Comparison of ENCODE assay signal across 1 mouse cellular context in the genomic region with DNA sequence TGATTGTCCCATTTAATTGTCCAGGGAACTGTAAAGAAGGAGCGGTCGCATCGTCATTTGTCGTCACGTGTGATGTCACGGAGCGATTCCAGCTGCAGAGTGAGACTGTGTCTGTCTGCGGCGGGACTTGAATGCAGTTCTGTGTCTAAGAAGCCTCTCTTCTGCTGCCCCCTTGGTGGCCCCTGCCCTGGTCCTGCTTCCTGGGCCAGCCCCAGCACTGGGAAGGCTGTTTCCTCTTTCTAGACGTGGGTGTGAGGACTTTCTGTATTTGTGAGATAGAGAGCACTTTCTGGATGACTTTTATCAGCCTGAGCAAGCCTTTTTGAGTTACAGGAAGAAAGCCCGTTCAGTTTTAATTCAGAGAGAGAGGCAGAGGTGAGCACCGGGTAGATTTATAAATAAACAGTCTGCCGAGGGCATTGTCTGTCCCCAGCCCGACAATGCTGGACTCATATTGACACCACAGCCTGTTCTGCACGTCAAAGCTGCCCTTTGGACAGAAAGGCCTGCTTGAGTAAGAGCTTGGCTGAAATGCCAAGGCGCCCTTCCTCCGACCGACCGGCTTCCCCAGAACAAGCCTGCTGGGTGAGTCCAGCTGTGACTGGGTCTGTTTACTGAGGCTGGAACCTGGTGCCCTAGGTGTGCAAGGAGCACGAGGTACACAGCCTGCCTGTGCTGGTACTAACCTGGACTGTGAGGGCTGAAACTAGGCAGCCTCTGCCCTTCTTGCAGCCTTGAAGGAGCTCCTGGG.
TF ChIP-seq lines count a peak whose summit lies in the region.

No protein-coding gene starts in this region.

TF ChIP-seq in MEL, 35 proteins besides CTCF, POLR2A, EP300 and RAD21 (continued from another document):
- TF ChIP-seq CHD2 (IDR thresholded peaks at IDR 0.05; ENCODE audit: low read length) (no peak), KAT2A (conservative IDR thresholded peaks at IDR 0.05; ENCODE audit: low read depth, low read length) (no peak)
TF ChIP-seq in MEL: peak in this region for 15.
